Mouse (Mus musculus) testis, adult 2 months (tissue): ENCODE measurements around the gene Gpalpp1.
A peak's percentile ranks its signal among the peaks of the same experiment; 100 is the strongest.

Experiments
- CTCF ChIP-seq: fragments of 200-500 bp; IDR thresholded peaks from 2 replicates; pipeline ENCODE4 v1.5.1; 2012; ENCODE audit warnings: low read depth, mild to moderate bottlenecking, inconsistent platforms, low read length, moderate library complexity; ENCODE audit not compliant: control insufficient read depth, insufficient read depth, insufficient replicate concordance
- POLR2A ChIP-seq: fragments of 200-500 bp; IDR thresholded peaks from 2 replicates; pipeline ENCODE4 v1.6.1; 2012; ENCODE audit warnings: low read depth, mild to moderate bottlenecking, inconsistent platforms, low read length, moderate library complexity; ENCODE audit not compliant: control insufficient read depth

GRCm38 (mm10) chr14:76149531-76150179 lies 39.1 kb upstream of the Gpalpp1 start:
- peak; percentile 18; the same call in 1 of the 2 replicates for TF ChIP-seq POLR2A
- TF ChIP-seq CTCF: no peak
